Mouse (Mus musculus): ENCODE results near the gene Myh7. TPM values are rescaled to one million over a fixed set of nuclear protein-coding genes. Genes with fewer than 3 reads are reported as not detected.
"Not testable (repeated sequence)": the region's sequence is repeated elsewhere in the genome, so short reads cannot be mapped to it uniquely, and the experiment has no call there.

Gene Myh7
- polyA plus RNA-seq, 1 experiment from 2014 or later = 37.3 TPM

- ATAC-seq (ENCODE audit: low read depth) = no peak
- no peak overlapping the region for H3K4me2 ChIP-seq (ENCODE audit: low read depth, low read length)
- no peaks in the 10 kb centered on the region for H3K27me3 ChIP-seq (ENCODE audit: control insufficient read depth, insufficient read depth, low read depth, low read length)
- no peaks in the 10 kb centered on the region for H3K36me3 ChIP-seq (ENCODE audit: control insufficient read depth, insufficient read depth, low read length)
- H3K4me3 ChIP-seq (ENCODE audit: low read length) = no peak overlapping the region
- no peaks in the 10 kb centered on the region for H3K9me3 ChIP-seq (ENCODE audit: control insufficient read depth, low read length)
- no peak overlapping the region for H3K9ac ChIP-seq (ENCODE audit: low read length)
- H3K4me1 ChIP-seq (replicated peaks; ENCODE audit: control insufficient read depth, insufficient read depth, low read length) = no peaks in the 10 kb centered on the region
- WGBS = 81% methylated on average over 9 of the region's 9 CpGs
- H3K27ac ChIP-seq (ENCODE audit: low read length) = no peak overlapping the region
These were observed 37.9 kb downstream of the Myh7 start for GRCm38 (mm10) chr14:54956533-54956932.

DNA sequence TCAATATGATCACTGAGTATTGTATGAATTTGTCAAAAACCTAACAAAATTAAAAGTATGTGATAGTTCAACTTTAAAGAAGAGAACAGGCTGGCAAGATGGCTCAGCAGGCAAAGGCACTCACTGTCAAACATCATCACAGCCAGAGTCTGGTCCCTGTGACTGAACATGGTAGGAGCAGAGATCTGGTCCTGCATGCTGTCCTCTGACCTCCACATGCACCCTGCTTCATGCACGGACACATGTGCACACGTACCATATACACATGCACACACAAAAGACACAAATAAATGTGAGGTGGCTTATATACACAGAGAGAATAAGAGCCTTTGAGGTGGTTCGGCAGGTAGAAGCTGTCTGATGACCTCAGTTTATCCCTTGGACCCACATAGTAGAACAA is 38.9 kb downstream of the Myh7 start:
- WGBS = 78% methylated on average over 3 of the region's 3 CpGs
- Histone ChIP-seq H3K4me1 (replicated peaks; ENCODE audit: control insufficient read depth, insufficient read depth, low read length) (no peaks in the 10 kb centered on the region), H3K4me3 (ENCODE audit: low read length) (no peak overlapping the region), H3K27me3 (ENCODE audit: control insufficient read depth, insufficient read depth, low read depth, low read length) (no peaks in the 10 kb centered on the region), H3K9me3 (ENCODE audit: control insufficient read depth, low read length) (no peaks in the 10 kb centered on the region), H3K9ac (ENCODE audit: low read length) (no peak overlapping the region), H3K36me3 (ENCODE audit: control insufficient read depth, insufficient read depth, low read length) (no peaks in the 10 kb centered on the region), H3K4me2 (ENCODE audit: low read depth, low read length) (no peak overlapping the region), H3K27ac (ENCODE audit: low read length) (no peak overlapping the region)
- ATAC-seq (ENCODE audit: low read depth) = no peak

- H3K36me3 ChIP-seq (ENCODE audit: control insufficient read depth, insufficient read depth, low read length) = no peaks in the 10 kb centered on the region
- H3K27ac ChIP-seq (ENCODE audit: low read length) = no peak overlapping the region
- no peak overlapping the region for H3K4me2 ChIP-seq (ENCODE audit: low read depth, low read length)
- 72% methylated on average over 3 of the region's 3 CpGs for WGBS
- no peak overlapping the region for H3K9ac ChIP-seq (ENCODE audit: low read length)
- ATAC-seq (ENCODE audit: low read depth) = no peak
- H3K27me3 ChIP-seq (ENCODE audit: control insufficient read depth, insufficient read depth, low read depth, low read length) = no peaks in the 10 kb centered on the region
- H3K4me3 ChIP-seq (ENCODE audit: low read length) = no peak overlapping the region
- H3K4me1 ChIP-seq (replicated peaks; ENCODE audit: control insufficient read depth, insufficient read depth, low read length) = no peaks in the 10 kb centered on the region
- H3K9me3 ChIP-seq (ENCODE audit: control insufficient read depth, low read length) = no peaks in the 10 kb centered on the region
These were observed 40.0 kb downstream of the Myh7 start for GRCm38 (mm10) chr14:54954474-54954873.

- H3K36me3 ChIP-seq (ENCODE audit: control insufficient read depth, insufficient read depth, low read length) = no peaks in the 10 kb centered on the region
- H3K9ac ChIP-seq (ENCODE audit: low read length) = no peak overlapping the region
- no peak overlapping the region for H3K27ac ChIP-seq (ENCODE audit: low read length)
- ATAC-seq (ENCODE audit: low read depth) = no peak
- WGBS = 81% methylated on average over 8 of the region's 8 CpGs
- H3K27me3 ChIP-seq (ENCODE audit: control insufficient read depth, insufficient read depth, low read depth, low read length) = no peaks in the 10 kb centered on the region
- H3K9me3 ChIP-seq (ENCODE audit: control insufficient read depth, low read length) = no peaks in the 10 kb centered on the region
- no peak overlapping the region for H3K4me3 ChIP-seq (ENCODE audit: low read length)
- no peaks in the 10 kb centered on the region for H3K4me1 ChIP-seq (replicated peaks; ENCODE audit: control insufficient read depth, insufficient read depth, low read length)
- H3K4me2 ChIP-seq (ENCODE audit: low read depth, low read length) = no peak overlapping the region
These were observed 40.7 kb downstream of the Myh7 start for GRCm38 (mm10) chr14:54953664-54954206.

DNA sequence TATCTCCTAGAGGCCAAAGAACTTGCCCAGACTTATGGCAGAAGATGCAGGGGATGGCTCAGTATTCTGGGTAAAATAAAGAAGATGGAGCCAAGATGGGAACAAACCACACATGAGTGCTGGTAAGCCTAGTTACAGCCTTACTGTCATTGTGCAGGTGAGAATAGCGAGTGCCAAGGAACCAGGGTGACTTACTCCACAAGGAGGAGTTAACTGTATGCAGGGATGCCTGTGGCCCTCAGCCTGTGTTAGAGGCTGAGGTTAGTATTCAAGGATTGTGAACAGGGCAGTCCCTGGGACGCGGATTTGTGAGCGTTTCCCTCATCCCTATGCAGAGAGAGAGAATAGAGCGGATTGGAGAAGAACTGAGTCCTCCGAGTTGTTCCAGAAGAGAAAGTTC is 42.8 kb downstream of the Myh7 start:
- H3K9me3 ChIP-seq (ENCODE audit: control insufficient read depth, low read length) = no peaks in the 10 kb centered on the region
- H3K27me3 ChIP-seq (ENCODE audit: control insufficient read depth, insufficient read depth, low read depth, low read length) = no peaks in the 10 kb centered on the region
- H3K27ac ChIP-seq (ENCODE audit: low read length) = no peak overlapping the region
- H3K36me3 ChIP-seq (ENCODE audit: control insufficient read depth, insufficient read depth, low read length) = no peaks in the 10 kb centered on the region
- H3K4me2 ChIP-seq (ENCODE audit: low read depth, low read length) = no peak overlapping the region
- no peaks in the 10 kb centered on the region for H3K4me1 ChIP-seq (replicated peaks; ENCODE audit: control insufficient read depth, insufficient read depth, low read length)
- H3K4me3 ChIP-seq (ENCODE audit: low read length) = no peak overlapping the region
- no peak for ATAC-seq (ENCODE audit: low read depth)
- H3K9ac ChIP-seq (ENCODE audit: low read length) = no peak overlapping the region
- 87% methylated on average over 6 of the region's 6 CpGs for WGBS

GRCm38 (mm10) chr14:54950493-54950892 is 43.9 kb downstream of the Myh7 start:
- H3K9me3 ChIP-seq (ENCODE audit: control insufficient read depth, low read length) = no peaks in the 10 kb centered on the region
- no peaks in the 10 kb centered on the region for H3K36me3 ChIP-seq (ENCODE audit: control insufficient read depth, insufficient read depth, low read length)
- H3K27me3 ChIP-seq (ENCODE audit: control insufficient read depth, insufficient read depth, low read depth, low read length) = no peaks in the 10 kb centered on the region
- H3K27ac ChIP-seq (ENCODE audit: low read length) = no peak overlapping the region
- no peak overlapping the region for H3K4me2 ChIP-seq (ENCODE audit: low read depth, low read length)
- no peak overlapping the region for H3K4me3 ChIP-seq (ENCODE audit: low read length)
- H3K9ac ChIP-seq (ENCODE audit: low read length) = no peak overlapping the region
- 57% methylated on average over 12 of the region's 12 CpGs for WGBS
- H3K4me1 ChIP-seq (replicated peaks; ENCODE audit: control insufficient read depth, insufficient read depth, low read length) = no peaks in the 10 kb centered on the region
- ATAC-seq (ENCODE audit: low read depth) = no peak

- no peak overlapping the region for H3K4me3 ChIP-seq (ENCODE audit: low read length)
- H3K36me3 ChIP-seq (ENCODE audit: control insufficient read depth, insufficient read depth, low read length) = no peaks in the 10 kb centered on the region
- no peak overlapping the region for H3K27ac ChIP-seq (ENCODE audit: low read length)
- no peaks in the 10 kb centered on the region for H3K9me3 ChIP-seq (ENCODE audit: control insufficient read depth, low read length)
- WGBS = 77% methylated on average over 9 of the region's 9 CpGs
- H3K4me2 ChIP-seq (ENCODE audit: low read depth, low read length) = no peak overlapping the region
- no peaks in the 10 kb centered on the region for H3K4me1 ChIP-seq (replicated peaks; ENCODE audit: control insufficient read depth, insufficient read depth, low read length)
- H3K27me3 ChIP-seq (ENCODE audit: control insufficient read depth, insufficient read depth, low read depth, low read length) = no peaks in the 10 kb centered on the region
- ATAC-seq (ENCODE audit: low read depth) = 0 out of 2 replicates have a peak, but pooled peaks have one; percentile 2
- no peak overlapping the region for H3K9ac ChIP-seq (ENCODE audit: low read length)
These were observed 45.6 kb downstream of the Myh7 start for GRCm38 (mm10) chr14:54948781-54949180.

GRCm38 (mm10) chr14:54947008-54947407 is 47.4 kb downstream of the Myh7 start:
- 79% methylated on average over 7 of the region's 11 CpGs for WGBS
- not testable (repeated sequence) for ATAC-seq (ENCODE audit: low read depth)

GRCm38 (mm10) chr14:54945975-54946704 is 48.3 kb downstream of the Myh7 start:
- Histone ChIP-seq H3K36me3 (ENCODE audit: control insufficient read depth, insufficient read depth, low read length) (no peaks in the 10 kb centered on the region), H3K4me3 (ENCODE audit: low read length) (no peak overlapping the region), H3K27ac (ENCODE audit: low read length) (no peak overlapping the region), H3K27me3 (ENCODE audit: control insufficient read depth, insufficient read depth, low read depth, low read length) (no peaks in the 10 kb centered on the region), H3K9ac (ENCODE audit: low read length) (no peak overlapping the region), H3K4me1 (replicated peaks; ENCODE audit: control insufficient read depth, insufficient read depth, low read length) (no peaks in the 10 kb centered on the region), H3K4me2 (ENCODE audit: low read depth, low read length) (no peak overlapping the region), H3K9me3 (ENCODE audit: control insufficient read depth, low read length) (no peaks in the 10 kb centered on the region)
- no peak for ATAC-seq (ENCODE audit: low read depth)
- 74% methylated on average over 19 of the region's 19 CpGs for WGBS

More at GRCm38 (mm10) chr14:54947008-54947407, 47.4 kb downstream of the Myh7 start:
- H3K4me2 ChIP-seq (ENCODE audit: low read depth, low read length); H3K36me3 ChIP-seq (ENCODE audit: control insufficient read depth, insufficient read depth, low read length); H3K4me3 ChIP-seq (ENCODE audit: low read length); H3K9me3 ChIP-seq (ENCODE audit: control insufficient read depth, low read length); H3K27me3 ChIP-seq (ENCODE audit: control insufficient read depth, insufficient read depth, low read depth, low read length); H3K9ac ChIP-seq (ENCODE audit: low read length); H3K4me1 ChIP-seq (replicated peaks; ENCODE audit: control insufficient read depth, insufficient read depth, low read length); H3K27ac ChIP-seq (ENCODE audit: low read length): not testable (repeated sequence)
